Mouse (Mus musculus) embryonic facial prominence, embryonic 15.5 days (tissue): Measurements from ENCODE around the gene Ppp1cb. TPM values are rescaled to one million over a fixed set of nuclear protein-coding genes. Genes with fewer than 3 reads are reported as not detected.

Experiments
- ATAC-seq: fragments of 200-750 bp; cut with Nextera tagmentation; 2 replicates; pipeline ENCODE4 v1.8.0; 2017; ENCODE audit warnings: low read depth, moderate TSS enrichment; ENCODE audit not compliant: insufficient number of reproducible peaks, low FRiP score, low TSS enrichment
- H3K27ac ChIP-seq: fragments of 300-500 bp; sonication (generic); replicated peaks from 2 replicates; pipeline ENCODE4 v1.5.1; 2015; ENCODE audit warnings: mild to moderate bottlenecking, inconsistent platforms
- H3K27me3 ChIP-seq: fragments of 300-500 bp; sonication (generic); 2 replicates; pipeline ENCODE4 v1.6.1; 2015; ENCODE audit warnings: inconsistent platforms
- H3K36me3 ChIP-seq: fragments of 300-500 bp; sonication (generic); 2 replicates; pipeline ENCODE4 v1.6.1; 2015; ENCODE audit warnings: mild to moderate bottlenecking, inconsistent platforms
- H3K4me1 ChIP-seq: fragments of 300-500 bp; sonication (generic); 2 replicates; pipeline ENCODE4 v1.6.1; 2015; ENCODE audit warnings: inconsistent platforms
- H3K4me2 ChIP-seq: fragments of 300-500 bp; sonication (generic); replicated peaks from 2 replicates; pipeline ENCODE4 v1.6.1; 2015; ENCODE audit warnings: mild to moderate bottlenecking, inconsistent platforms
- H3K4me3 ChIP-seq: fragments of 300-500 bp; sonication (generic); replicated peaks from 2 replicates; pipeline ENCODE4 v1.5.1; 2015; ENCODE audit warnings: mild to moderate bottlenecking, inconsistent platforms
- H3K9ac ChIP-seq: fragments of 300-500 bp; sonication (generic); 2 replicates; pipeline ENCODE4 v1.6.1; 2015; ENCODE audit warnings: inconsistent platforms
- H3K9me3 ChIP-seq: fragments of 300-500 bp; sonication (generic); replicated peaks from 2 replicates; pipeline ENCODE4 v1.6.1; 2016; ENCODE audit warnings: inconsistent platforms
- WGBS: fragments of 180-500 bp; shearing (Covaris S2); methylation state at CpG from one replicate; pipeline ENCODE4 v1.1.7; 2015; 5-methylcytosine and 5-hydroxymethylcytosine counted together
- polyA plus RNA-seq: library from polyadenylated mRNA; unstranded; fragments of >200 nt; fragmentation: Nextera tagmentation; extraction: Ambion mirVana; gene quantifications from 2 replicates; pipeline ENCODE4 v1.2.1, GENCODE M21; 2015

The Ppp1cb gene
- polyA plus RNA-seq, 1 experiment from 2014 or later, result 183 TPM

DNA sequence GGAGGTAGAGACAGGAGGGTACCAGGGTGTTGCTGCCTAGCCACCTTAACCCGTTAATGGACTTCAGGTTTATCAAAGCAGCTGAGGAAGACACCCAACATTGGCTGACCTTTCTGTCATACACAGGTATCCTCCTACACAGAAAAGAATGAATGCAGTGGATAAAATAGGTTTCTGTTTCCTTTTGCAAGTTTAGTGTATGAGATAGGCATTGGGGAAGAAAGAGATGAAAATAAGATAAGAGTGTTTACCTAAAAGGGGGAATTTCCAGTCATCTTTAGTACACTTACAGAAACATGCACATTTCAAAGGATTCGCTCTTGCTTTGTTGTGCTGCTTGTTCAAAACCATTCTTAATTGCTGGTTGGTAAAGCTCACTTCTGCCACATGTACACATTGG is 29.4 kb downstream of the Ppp1cb start:
- H3K9me3 ChIP-seq, result no peaks in the 10 kb centered on the region
- no peak overlapping the region for H3K9ac ChIP-seq
- no peaks in the 10 kb centered on the region for H3K4me1 ChIP-seq
- H3K36me3 ChIP-seq, result peaks cover 67% of the 10 kb centered on the region
- no peak overlapping the region for H3K4me2 ChIP-seq
- 91% methylated on average over 2 of the region's 2 CpGs for WGBS
- H3K4me3 ChIP-seq, result no peak overlapping the region
- ATAC-seq, result no peak
- H3K27ac ChIP-seq, result no peak overlapping the region
- H3K27me3 ChIP-seq, result no peaks in the 10 kb centered on the region

DNA sequence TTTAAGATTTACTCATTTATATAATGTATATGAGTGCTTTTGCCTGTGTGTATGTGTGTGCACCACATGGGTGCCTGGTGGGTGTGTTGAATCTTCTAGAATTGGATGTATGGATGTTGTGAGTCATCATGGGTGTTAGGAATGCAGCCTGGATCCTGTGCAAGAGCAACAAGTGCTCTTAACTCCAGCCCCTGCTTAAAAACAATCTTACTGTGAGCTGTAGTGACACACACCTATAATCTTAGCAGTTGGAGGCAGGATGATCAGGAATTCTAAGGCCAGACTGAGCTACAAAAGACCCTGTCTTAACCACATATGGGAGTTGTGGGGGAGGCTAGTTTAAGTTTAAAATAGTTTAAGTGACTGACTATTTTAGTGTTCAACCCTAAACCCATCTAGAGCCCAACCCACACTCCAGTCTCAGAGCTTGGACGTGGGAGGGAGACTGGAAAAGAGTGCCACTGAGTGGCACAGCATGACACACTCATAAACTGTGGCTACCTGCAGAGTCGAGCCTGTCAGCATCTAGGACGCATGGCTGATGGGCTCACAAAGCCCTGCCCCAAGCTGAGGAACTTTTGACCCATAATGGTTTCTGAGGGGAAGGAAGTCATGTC is 35.5 kb downstream of the Ppp1cb start:
- H3K36me3 ChIP-seq, result peaks cover 53% of the 10 kb centered on the region
- no peaks in the 10 kb centered on the region for H3K9me3 ChIP-seq
- H3K4me2 ChIP-seq, result no peak overlapping the region
- H3K4me1 ChIP-seq, result no peaks in the 10 kb centered on the region
- no peak overlapping the region for H3K4me3 ChIP-seq
- no peak overlapping the region for H3K27ac ChIP-seq
- H3K9ac ChIP-seq, result no peak overlapping the region
- WGBS, result 81% methylated on average over 3 of the region's 3 CpGs
- ATAC-seq, result no peak
- no peaks in the 10 kb centered on the region for H3K27me3 ChIP-seq

DNA sequence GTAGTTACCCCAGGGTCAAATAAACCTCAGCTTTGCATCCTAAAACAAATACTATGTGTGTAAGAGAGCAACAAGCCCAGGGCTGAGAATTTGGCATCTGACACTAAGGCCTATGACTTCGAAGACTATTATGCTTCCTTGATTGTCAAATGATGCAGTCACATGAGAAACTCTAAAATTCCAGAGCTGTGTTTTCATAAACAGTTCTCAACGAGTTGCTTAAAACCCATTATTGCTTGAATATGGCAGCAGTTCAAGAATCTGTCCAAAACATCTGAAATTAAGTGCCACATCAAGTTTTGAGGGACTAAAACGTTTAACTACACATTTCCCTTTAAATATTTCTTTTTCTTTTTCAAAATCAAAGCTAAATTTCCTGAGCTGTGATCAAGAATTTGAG is 50.1 kb downstream of the Ppp1cb start:
- Histone ChIP-seq H3K4me3 (no peak overlapping the region), H3K9ac (no peak overlapping the region), H3K4me1 (no peaks in the 10 kb centered on the region), H3K27me3 (no peaks in the 10 kb centered on the region), H3K4me2 (no peak overlapping the region), H3K36me3 (0 out of 2 replicates have a peak, but pooled peaks cover 8% of the 10 kb centered on the region), H3K27ac (no peak overlapping the region), H3K9me3 (no peaks in the 10 kb centered on the region)
- no peak for ATAC-seq
- 43% methylated on average over 3 of the region's 3 CpGs for WGBS

DNA sequence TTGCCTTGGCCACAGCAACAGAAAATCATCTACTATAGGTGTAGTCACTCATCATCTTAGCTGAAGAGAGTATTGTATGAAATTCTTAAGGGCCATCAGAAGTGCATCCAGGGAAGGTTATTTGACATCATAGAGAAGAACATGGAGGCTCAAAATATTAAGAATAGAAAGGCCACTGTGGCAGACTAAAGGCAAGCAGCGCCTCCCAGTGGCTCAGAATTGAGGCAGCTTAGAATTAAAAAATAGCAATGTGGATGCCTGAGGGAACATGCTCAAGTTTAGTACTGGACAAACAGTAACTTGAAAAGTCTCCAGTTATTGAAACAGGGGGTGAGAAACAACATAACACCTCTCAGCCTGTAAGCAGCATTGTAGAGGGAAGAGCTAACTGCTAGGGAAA is 61.7 kb downstream of the Ppp1cb start:
- 44% methylated on average over 1 of the region's 1 CpGs for WGBS
- no peak for ATAC-seq

DNA sequence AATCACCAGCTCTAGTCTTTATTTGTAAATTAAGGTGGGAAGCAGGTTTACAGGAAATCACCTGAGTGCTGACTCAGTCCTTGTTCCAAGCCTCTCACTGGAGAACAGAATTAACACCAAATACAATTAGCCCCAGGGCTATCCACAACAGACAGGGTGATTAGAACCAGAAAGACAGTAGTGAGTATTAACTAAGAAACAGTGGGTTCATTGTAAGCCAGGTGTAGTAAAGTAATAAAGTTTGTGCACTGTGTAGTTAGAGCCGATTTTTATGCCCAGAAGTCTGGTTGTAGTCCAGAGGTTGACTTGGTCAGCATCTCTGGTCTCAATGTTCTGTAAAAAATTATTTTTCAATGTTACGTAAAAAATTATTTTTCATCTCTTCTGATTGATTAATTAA is 90.8 kb downstream of the Ppp1cb start:
- Histone ChIP-seq H3K27ac (no peak overlapping the region), H3K36me3 (no peaks in the 10 kb centered on the region), H3K4me2 (no peak overlapping the region), H3K4me1 (no peaks in the 10 kb centered on the region), H3K9me3 (no peaks in the 10 kb centered on the region), H3K9ac (no peak overlapping the region), H3K27me3 (no peaks in the 10 kb centered on the region), H3K4me3 (no peak overlapping the region)
- WGBS, result 75% methylated on average over 2 of the region's 2 CpGs
- no peak for ATAC-seq

More for the DNA sequence above, 61.7 kb downstream of the Ppp1cb start:
- Histone ChIP-seq H3K27ac (no peak overlapping the region), H3K4me3 (no peak overlapping the region), H3K9me3 (no peaks in the 10 kb centered on the region), H3K9ac (no peak overlapping the region), H3K4me1 (no peaks in the 10 kb centered on the region), H3K36me3 (no peaks in the 10 kb centered on the region), H3K4me2 (no peak overlapping the region), H3K27me3 (no peaks in the 10 kb centered on the region)

DNA sequence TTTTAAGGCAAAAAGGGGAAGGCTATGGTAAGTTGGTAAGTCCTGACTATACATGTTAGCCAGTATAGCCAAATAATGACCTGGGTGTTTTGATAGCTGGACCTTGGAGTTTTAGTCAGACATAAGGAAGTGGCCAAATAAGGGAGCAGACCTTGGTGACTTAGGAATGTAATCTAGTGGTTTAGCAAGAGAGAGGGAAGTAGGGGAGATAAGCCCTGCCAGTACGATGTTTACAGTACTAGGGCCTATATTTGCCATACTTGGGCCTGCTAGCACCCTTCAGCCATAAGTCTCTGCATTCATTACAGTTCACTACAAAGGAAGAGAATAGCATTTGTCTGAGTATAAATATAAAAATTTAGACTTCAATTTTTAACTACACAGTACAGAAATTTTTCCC is 106.1 kb downstream of the Ppp1cb start:
- Histone ChIP-seq H3K9ac (no peak overlapping the region), H3K36me3 (no peaks in the 10 kb centered on the region), H3K4me1 (no peaks in the 10 kb centered on the region), H3K27ac (no peak overlapping the region), H3K27me3 (no peaks in the 10 kb centered on the region), H3K9me3 (no peaks in the 10 kb centered on the region), H3K4me2 (no peak overlapping the region), H3K4me3 (no peak overlapping the region)
- no peak for ATAC-seq
- WGBS, result 75% methylated on average over 1 of the region's 1 CpGs

Other genes starting within 250 kb of the Ppp1cb start
- 2.5 and 4.7 TPM in 2 replicates for gene Plb1, start 226.1 kb upstream of the Ppp1cb start, polyA plus RNA-seq
- gene Yes1, start 152.3 kb downstream of the Ppp1cb start, polyA plus RNA-seq, result 29.1 and 30.5 TPM in 2 replicates